Mouse (Mus musculus) CD4-positive, CD25-positive, alpha-beta regulatory T cell, adult 4 months (primary cell): ENCODE data around the gene Naa10. TPM values are rescaled to one million over a fixed set of nuclear protein-coding genes. Genes with fewer than 3 reads are reported as not detected.

Experiments used
- ATAC-seq: one replicate; pipeline ENCODE4 v1.8.0; 2017
- polyA plus RNA-seq, 2 experiments: library from polyadenylated mRNA; unstranded; fragments of 100-300 nt; shearing (Covaris generic); gene quantifications; one replicate each; pipeline ENCODE4 v1.2.1; 2017

Naa10 gene
- polyA plus RNA-seq = 100 to 1,000 TPM; 181 to 200 TPM

DNA sequence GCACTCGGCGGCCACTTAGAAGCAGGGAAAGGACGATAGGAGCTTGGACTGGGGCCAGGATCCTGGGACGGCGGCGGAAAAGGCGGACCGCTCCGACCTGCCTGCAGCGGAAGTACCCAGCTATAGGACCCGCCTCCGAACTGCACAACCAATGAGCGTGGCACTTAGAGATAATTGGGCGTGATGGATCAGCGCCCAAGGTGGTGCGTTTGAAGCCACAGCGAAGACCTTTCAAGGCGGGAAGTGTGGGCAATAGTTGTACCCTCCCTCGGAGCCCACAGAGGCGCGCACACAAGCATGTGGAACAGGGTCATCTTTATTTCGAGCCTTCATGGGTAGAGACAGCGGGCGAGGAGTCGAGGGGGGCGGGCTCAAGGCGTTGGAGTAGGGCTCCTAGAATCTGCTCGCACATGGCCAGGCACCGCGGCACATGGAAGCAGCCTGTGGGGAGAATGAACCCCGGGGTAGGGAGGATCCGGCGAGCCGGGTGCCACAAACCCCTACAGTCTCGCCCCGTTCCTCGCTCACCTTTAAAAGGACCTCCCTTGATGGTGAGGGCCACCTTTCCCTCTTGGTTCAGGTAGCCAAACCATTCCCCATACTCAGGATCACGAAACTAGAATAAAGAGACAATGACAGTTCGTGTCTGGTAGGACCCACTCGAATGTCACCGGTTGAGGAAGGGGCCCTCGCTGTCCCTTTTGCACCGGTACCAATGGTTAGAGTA lies at the start of gene Naa10, which contains the start of gene Arhgap4:
Gene Naa10, minus strand, starts transcription at position 122 of the 727 bp plus-strand sequence.
Gene Arhgap4, minus strand, starts transcription at position 48 of the 727 bp plus-strand sequence.
- peak; percentile 98 for ATAC-seq

GRCm38 (mm10) chrX:73970781-73971180 lies 49.0 kb upstream of the Naa10 start:
- ATAC-seq = no peak

- ATAC-seq = no peak
These were observed 48.0 kb upstream of the Naa10 start for GRCm38 (mm10) chrX:73969729-73970128.

DNA sequence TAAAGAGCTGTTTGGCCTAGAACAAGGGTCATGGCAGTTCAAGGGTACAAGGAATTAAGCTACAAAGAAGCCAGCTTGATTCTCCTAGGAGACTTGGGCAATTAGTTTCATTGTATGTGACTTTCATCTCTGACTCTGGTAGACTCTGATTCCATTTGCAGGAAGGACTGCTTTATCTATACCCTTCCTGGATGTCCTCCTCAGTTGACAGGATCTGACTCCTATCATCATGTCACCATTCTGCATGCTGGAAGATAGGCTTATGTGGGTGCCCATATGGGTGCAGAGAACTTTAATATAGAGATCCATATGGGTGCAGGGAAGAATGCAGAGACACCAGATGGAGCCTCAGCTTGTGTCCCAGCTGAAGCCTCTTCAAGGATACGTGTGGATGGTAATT lies 47.4 kb upstream of the Naa10 start:
- no peak for ATAC-seq

- ATAC-seq = peak; percentile 61
These were observed 45.7 kb upstream of the Naa10 start for GRCm38 (mm10) chrX:73967177-73968075.

DNA sequence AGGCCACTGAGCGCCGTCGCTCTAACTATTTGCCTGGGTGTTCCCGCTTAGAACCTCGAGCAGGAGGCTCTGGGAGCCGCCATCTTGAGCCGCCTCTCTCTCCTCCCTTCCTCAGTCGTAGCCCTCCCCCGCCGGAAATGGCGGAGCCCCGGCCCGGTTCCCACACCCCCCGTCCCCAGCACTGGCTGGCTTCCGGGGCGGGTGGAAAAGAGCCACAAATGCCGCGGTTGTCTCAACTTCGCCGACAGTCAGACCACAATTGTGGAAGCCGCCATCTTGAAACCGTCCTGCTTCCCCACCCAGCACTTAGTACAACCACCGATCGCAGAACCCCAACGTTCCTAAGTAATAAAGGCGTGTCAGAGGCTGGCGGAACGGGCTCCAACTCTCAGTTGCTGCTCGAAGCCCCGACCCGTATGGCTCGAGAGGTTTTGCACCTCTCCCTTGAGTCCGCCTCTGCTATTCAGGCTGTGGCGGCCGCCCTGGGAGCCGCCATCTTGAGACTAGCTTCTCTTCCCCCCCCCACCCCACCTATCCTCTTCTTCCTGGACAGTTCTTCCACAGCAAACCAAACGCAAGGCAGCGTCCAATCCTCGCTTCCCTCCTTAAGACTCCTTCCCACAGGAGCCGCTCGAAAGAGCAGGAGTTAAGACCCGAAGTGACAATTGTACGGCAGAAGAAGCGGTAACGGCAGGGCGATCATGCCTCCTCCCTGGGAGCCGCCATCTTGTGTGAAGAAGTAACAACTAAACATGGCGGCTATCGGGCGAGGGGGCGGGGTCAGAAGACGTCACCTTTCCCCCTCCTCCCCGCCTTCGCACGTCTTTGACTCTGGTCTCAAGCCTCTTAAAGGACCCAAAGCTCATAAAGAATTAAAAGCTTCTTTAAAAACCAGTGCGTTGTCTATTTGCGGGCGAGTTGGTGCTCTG lies 44.8 kb upstream of the Naa10 start, which contains the start of gene Hcfc1:
Gene Hcfc1, minus strand, starts transcription at position 110 of the 929 bp plus-strand sequence.
- ATAC-seq = peak; percentile 54

DNA sequence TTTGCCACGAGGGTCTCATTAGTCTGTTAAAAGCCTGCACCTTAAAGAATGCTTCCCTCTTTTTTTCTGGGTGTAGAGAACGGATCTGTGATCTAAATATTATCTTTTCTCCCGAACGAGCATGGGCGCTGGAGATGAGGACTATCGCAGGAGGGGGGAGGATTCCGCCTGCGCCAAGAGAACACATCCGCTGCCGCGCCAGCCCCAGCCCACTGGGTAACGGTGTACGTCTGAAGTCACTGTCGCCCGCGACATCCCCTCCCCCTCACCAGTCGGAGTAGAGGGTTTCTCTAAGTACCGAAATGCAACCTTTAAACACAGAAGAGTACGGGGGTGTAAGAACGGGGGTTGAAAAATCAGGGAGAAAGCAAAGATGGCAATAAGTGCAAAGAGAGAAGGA lies 43.6 kb upstream of the Naa10 start:
- peak; percentile 40 for ATAC-seq

DNA sequence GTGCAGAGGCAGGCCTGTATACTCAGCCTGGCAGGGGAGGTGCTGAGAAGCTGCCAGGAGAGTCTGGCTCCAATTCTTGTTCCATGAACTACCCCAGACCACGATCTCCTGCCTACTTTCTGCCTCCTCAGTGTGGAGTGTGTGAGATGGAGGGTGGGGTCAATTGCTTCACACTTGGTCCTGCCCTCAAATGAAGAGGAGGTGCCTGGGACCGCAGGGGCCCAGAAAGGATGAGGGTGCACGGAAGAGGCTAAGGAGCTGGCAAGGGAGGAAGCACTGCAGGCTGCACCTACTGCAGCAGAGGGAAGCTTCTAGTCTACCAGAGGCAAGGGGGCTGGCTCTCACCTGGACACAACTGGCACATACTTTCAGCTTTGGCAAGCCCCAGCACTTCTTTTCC lies 42.6 kb upstream of the Naa10 start:
- no peak for ATAC-seq

- ATAC-seq = no peak
These were observed 33.2 kb upstream of the Naa10 start for GRCm38 (mm10) chrX:73954988-73955387.

DNA sequence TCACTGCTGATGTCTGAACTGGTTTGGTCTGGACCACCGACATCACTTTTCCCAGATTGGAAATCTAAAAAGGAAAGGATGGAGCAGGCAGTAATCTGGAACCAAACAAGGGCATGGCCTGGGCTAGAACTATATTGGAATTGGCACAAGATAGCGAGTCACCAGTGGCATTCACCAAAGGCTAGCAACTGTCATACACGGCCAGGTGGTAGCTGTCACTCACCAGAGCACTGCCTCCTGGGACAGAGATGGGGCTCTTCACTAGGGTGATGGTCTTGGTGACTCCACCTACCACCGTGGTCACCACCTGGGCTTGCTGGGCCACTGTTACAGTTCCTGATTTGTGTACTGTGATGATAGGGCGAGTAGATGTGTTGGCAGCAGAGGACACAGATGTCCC lies 30.9 kb upstream of the Naa10 start:
- no peak for ATAC-seq

- no peak for ATAC-seq
These were observed 27.6 kb upstream of the Naa10 start for GRCm38 (mm10) chrX:73949341-73949740.

GRCm38 (mm10) chrX:73948647-73949046 lies 26.9 kb upstream of the Naa10 start:
- peak; percentile 92 for ATAC-seq

DNA sequence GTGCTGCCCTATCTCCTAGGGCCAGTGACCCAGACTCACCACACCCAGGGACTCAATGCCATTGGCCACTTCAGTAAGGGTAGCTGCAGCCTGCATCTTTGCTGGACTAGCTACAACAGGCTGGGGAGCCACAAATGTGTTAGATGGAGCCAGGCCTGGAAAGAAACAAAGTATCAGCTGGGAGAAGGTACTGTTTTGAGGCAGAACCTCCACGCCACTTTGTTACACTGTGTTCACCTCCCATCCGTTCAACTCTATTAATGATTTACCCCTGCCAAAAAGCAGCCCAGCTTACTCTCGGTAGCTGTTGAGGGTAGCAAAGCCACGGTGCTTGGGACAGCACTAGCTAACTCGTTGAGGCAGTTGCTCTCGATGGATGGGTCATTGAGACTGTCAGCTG lies 25.2 kb upstream of the Naa10 start:
- ATAC-seq = no peak

DNA sequence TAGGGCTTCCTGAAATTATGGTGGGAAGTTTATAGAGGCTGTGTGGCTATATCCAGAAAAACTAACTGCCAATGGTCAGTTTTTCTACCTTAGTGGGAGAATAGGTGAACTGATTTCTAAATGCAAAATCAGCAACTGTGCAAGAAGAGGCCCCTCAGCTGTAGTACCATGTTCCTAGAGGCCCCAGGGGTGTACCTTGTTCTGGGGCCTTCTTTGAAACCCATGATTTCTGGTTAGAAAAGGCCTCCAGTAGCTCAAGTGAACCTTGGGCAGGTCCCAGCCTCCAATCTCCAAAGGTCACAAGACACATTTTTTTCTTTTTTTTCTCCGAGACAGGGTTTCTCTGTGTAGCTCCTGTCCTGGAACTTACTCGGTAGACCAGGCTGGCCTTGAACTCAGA lies 20.6 kb upstream of the Naa10 start:
- no peak for ATAC-seq

GRCm38 (mm10) chrX:73941860-73942259 lies 20.1 kb upstream of the Naa10 start:
- no peak for ATAC-seq

- no peak for ATAC-seq
These were observed 10.1 kb upstream of the Naa10 start for GRCm38 (mm10) chrX:73931871-73932270.

GRCm38 (mm10) chrX:73930402-73931062 lies 8.8 kb upstream of the Naa10 start, which contains the start of gene Renbp:
TSS of gene Renbp (minus strand) at chrX:73930850.
- ATAC-seq = no peak

- ATAC-seq = no peak
These were observed 772 bp upstream of the Naa10 start for GRCm38 (mm10) chrX:73922550-73922882.

DNA sequence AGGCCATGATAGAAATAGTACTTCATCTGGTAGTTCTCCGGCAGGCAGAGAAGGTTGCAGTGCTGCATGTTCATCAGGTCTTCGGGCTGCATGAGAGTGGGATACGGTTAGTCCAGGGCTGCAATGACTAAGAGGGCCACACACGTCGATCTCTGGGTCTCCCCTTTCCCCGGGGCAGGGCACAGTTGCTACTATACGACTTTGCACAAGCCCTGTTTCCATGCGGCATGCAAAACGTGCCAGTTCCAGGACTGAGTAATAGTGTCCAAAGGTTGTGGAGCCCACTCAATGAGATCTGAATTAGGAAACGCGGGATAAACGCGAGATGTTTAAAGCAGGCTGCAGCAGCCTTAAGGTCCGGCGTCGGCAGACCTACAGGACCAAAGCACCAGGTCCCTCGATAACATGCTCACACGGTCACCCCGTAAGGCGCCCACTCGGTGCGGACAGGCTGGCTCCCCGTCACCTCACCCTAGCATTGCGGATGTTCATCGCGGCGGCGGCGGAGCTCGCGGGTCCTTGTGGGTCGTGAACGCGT lies 390 bp downstream of the Naa10 start:
- peak; percentile 6 for ATAC-seq

GRCm38 (mm10) chrX:73918631-73919030 lies 3.1 kb downstream of the Naa10 start:
- ATAC-seq = no peak

- no peak for ATAC-seq
These were observed 4.8 kb downstream of the Naa10 start for GRCm38 (mm10) chrX:73916945-73917344.
